Mouse (Mus musculus): ENCODE data around the gene Tubgcp2. TPM values are rescaled to one million over a fixed set of nuclear protein-coding genes. Genes with fewer than 3 reads are reported as not detected.

The Tubgcp2 gene
- polyA plus RNA-seq, 2 experiments: 19.3 to 21.6 TPM

DNA sequence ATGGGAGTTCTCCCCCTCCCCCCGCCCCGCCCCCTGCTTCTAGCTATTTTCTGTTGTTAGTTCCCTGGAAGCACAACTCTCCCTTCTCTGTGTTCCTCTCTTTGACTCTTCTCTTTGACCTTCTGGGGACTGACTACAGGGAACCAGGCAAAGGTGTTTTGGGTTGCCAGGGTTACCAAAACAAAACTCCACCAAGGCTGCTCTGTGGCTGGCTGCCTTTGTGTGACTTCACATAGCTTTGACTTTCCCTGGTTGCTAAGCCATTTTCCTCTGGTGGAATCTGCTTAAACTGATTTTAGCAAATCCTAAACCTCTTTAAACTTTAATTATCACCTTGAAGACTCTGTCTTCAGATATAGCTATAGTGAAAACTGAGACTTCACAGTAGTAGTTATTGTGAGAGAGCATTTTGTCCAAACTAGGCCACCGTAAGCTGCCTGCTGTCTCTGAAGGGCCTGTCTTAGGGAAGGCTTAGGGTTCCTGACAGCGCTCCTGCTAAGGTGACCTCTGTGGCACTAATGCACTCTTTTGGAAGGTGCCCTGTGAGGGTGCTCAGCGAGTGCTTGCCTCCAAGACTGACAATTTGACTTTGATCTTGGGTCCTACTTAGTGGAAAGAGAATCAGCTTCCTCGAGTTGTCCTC lies 84.4 kb downstream of the Tubgcp2 start:
- no peaks in the 10 kb centered on the region for H3K9me3 ChIP-seq (ENCODE audit: control insufficient read depth, low read length)
- H3K4me3 ChIP-seq (ENCODE audit: insufficient read depth in 1 of 2, low read depth in 2 of 2, low read length in 2 of 2): no peak overlapping the region
- no peaks in the 10 kb centered on the region; the same call in 1 of the 2 replicates for H3K27me3 ChIP-seq (ENCODE audit: control insufficient read depth, insufficient read depth, low read length)
- no peak overlapping the region for H3K4me2 ChIP-seq (ENCODE audit: low read depth)
- no peaks in the 10 kb centered on the region for H3K36me3 ChIP-seq (replicated peaks; ENCODE audit: control insufficient read depth, insufficient read depth, low read depth)
- H3K9ac ChIP-seq (replicated peaks): no peak overlapping the region
- TF ChIP-seq EP300 (IDR thresholded peaks at IDR 0.05; ENCODE audit: low read depth): no peak
- TF ChIP-seq CTCF (IDR thresholded peaks at IDR 0.05; ENCODE audit: low read depth): no peak
- 74% methylated on average over 6 of the region's 6 CpGs for WGBS (ENCODE audit: insufficient replicate concordance)
- ATAC-seq (ENCODE audit: insufficient read depth): no peak
- H3K27ac ChIP-seq: no peak overlapping the region
- H3K4me1 ChIP-seq (replicated peaks; ENCODE audit: control insufficient read depth in 2 of 2, insufficient read depth in 2 of 2, low read length in 1 of 2): peaks cover 0 to 9% of the 10 kb centered on the region in 2 experiments; a peak in 3 of 4 replicates
- no peak for DNase-seq (ENCODE audit: low read depth in 3 of 3, low spot score in 3 of 3)

GRCm38 (mm10) chr7:139951079-139951478 lies 85.4 kb downstream of the Tubgcp2 start:
- Histone ChIP-seq H3K9ac (replicated peaks) (peak overlapping the region; percentile 58), H3K4me1 (replicated peaks; ENCODE audit: control insufficient read depth in 2 of 2, insufficient read depth in 2 of 2, low read length in 1 of 2) (peaks cover 0 to 9% of the 10 kb centered on the region in 2 experiments; a peak in 3 of 4 replicates), H3K9me3 (ENCODE audit: control insufficient read depth, low read length) (no peaks in the 10 kb centered on the region), H3K36me3 (replicated peaks; ENCODE audit: control insufficient read depth, insufficient read depth, low read depth) (no peaks in the 10 kb centered on the region), H3K4me2 (ENCODE audit: low read depth) (peak overlapping the region; percentile 89), H3K4me3 (ENCODE audit: insufficient read depth in 1 of 2, low read depth in 2 of 2, low read length in 2 of 2) (peak overlapping the region; percentile 63 to 89), H3K27ac (no peak overlapping the region), H3K27me3 (ENCODE audit: control insufficient read depth, insufficient read depth, low read length) (peaks cover 3% of the 10 kb centered on the region)
- DNase-seq (ENCODE audit: low read depth in 3 of 3, low spot score in 3 of 3): no peak
- no peak for ATAC-seq (ENCODE audit: insufficient read depth)
- 3% methylated on average over 16 of the region's 16 CpGs for WGBS (ENCODE audit: insufficient replicate concordance)
- TF ChIP-seq EP300 (IDR thresholded peaks at IDR 0.05; ENCODE audit: low read depth) (no peak), CTCF (IDR thresholded peaks at IDR 0.05; ENCODE audit: low read depth) (no peak)

DNA sequence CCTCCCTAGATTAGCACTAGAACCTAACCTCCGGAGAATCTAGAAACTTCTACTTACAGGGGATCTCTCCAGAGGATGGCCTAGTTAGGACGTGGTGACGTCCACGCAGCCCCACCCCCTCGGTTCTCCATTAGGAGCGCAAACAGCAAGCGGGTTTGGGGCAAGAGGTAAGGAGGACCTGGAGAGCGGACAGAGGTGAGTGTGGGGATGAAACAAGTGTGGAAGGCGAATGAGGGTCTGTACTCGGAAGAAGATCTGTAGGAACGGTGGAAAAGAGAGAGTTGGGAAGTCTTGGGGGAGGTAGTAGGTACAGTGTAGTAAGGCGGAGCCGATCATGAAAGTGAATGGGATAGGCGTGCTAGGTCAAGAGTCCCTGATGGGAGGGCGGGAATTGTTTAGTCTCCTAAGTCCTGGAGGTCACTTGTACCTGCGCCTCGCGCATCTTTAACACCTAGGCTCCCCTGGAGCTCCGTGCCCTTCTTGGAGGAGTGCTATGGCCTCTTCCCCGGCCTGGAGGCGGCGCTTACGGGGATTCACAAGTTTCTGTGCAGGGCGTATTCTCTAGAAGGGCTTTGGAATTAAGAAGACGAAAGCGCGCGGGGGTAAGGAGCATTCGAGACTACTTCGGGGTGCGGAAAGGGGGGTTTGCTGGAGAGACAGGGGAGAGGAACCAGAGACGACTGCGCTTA lies 86.0 kb downstream of the Tubgcp2 start:
- TF ChIP-seq EP300 (IDR thresholded peaks at IDR 0.05; ENCODE audit: low read depth) (no peak), CTCF (IDR thresholded peaks at IDR 0.05; ENCODE audit: low read depth) (no peak)
- Histone ChIP-seq H3K27ac (no peak overlapping the region), H3K36me3 (replicated peaks; ENCODE audit: control insufficient read depth, insufficient read depth, low read depth) (no peaks in the 10 kb centered on the region), H3K27me3 (ENCODE audit: control insufficient read depth, insufficient read depth, low read length) (peaks cover 10% of the 10 kb centered on the region), H3K4me1 (replicated peaks; ENCODE audit: control insufficient read depth in 2 of 2, insufficient read depth in 2 of 2, low read length in 1 of 2) (peaks cover 0 to 6% of the 10 kb centered on the region in 2 experiments; a peak in 3 of 4 replicates), H3K9me3 (ENCODE audit: control insufficient read depth, low read length) (no peaks in the 10 kb centered on the region), H3K4me3 (ENCODE audit: insufficient read depth in 1 of 2, low read depth in 2 of 2, low read length in 2 of 2) (peak overlapping the region; percentile 63 to 89), H3K4me2 (ENCODE audit: low read depth) (peak overlapping the region; percentile 89), H3K9ac (replicated peaks) (peak overlapping the region; percentile 58)
- ATAC-seq (ENCODE audit: insufficient read depth): peak; percentile 82
- peak in 1 of 3 experiments; percentile 26 for DNase-seq (ENCODE audit: low read depth in 3 of 3, low spot score in 3 of 3)
- WGBS (ENCODE audit: insufficient replicate concordance): under 1% methylated on average over 33 of the region's 33 CpGs

DNA sequence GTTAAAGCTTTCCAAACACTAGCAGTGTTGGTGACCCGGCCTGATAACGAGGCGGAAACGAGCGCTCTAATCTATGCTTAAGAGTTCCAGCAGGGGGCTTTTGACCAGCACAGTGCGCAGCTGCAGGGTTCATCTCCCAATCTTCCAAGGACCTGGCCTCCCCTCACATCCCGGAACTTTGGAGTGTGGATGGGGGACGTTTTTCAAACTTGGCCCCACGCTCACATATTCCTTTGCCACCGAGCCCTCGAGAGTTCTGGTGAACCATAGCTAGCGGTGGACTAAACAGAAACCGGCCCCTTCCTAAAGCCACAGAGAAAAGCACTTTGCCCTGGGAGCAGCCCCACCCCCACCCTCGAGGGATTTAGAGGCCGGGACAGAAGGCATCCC lies 86.6 kb downstream of the Tubgcp2 start:
- peak in 1 of 3 experiments; percentile 30 for DNase-seq (ENCODE audit: low read depth in 3 of 3, low spot score in 3 of 3)
- Histone ChIP-seq H3K27me3 (ENCODE audit: control insufficient read depth, insufficient read depth, low read length) (peaks cover 15% of the 10 kb centered on the region), H3K27ac (no peak overlapping the region), H3K9me3 (ENCODE audit: control insufficient read depth, low read length) (no peaks in the 10 kb centered on the region), H3K4me1 (replicated peaks; ENCODE audit: control insufficient read depth in 2 of 2, insufficient read depth in 2 of 2, low read length in 1 of 2) (peaks cover 0 to 6% of the 10 kb centered on the region in 2 experiments; a peak in 3 of 4 replicates), H3K36me3 (replicated peaks; ENCODE audit: control insufficient read depth, insufficient read depth, low read depth) (no peaks in the 10 kb centered on the region), H3K4me2 (ENCODE audit: low read depth) (peak overlapping the region; percentile 89), H3K4me3 (ENCODE audit: insufficient read depth in 1 of 2, low read depth in 2 of 2, low read length in 2 of 2) (peak overlapping the region; percentile 63 to 89), H3K9ac (replicated peaks) (peak overlapping the region; percentile 58)
- TF ChIP-seq EP300 (IDR thresholded peaks at IDR 0.05; ENCODE audit: low read depth): no peak
- peak; percentile 61 for TF ChIP-seq CTCF (IDR thresholded peaks at IDR 0.05; ENCODE audit: low read depth)
- WGBS (ENCODE audit: insufficient replicate concordance): under 1% methylated on average over 15 of the region's 15 CpGs
- peak; percentile 76 for ATAC-seq (ENCODE audit: insufficient read depth)

GRCm38 (mm10) chr7:139946032-139946431 lies 90.4 kb downstream of the Tubgcp2 start:
- Histone ChIP-seq H3K27me3 (ENCODE audit: control insufficient read depth, insufficient read depth, low read length) (peaks cover 50% of the 10 kb centered on the region), H3K4me3 (ENCODE audit: insufficient read depth in 1 of 2, low read depth in 2 of 2, low read length in 2 of 2) (no peak overlapping the region), H3K4me1 (replicated peaks; ENCODE audit: control insufficient read depth in 2 of 2, insufficient read depth in 2 of 2, low read length in 1 of 2) (peaks cover 0 to 2% of the 10 kb centered on the region in 2 experiments; a peak in 3 of 4 replicates), H3K36me3 (replicated peaks; ENCODE audit: control insufficient read depth, insufficient read depth, low read depth) (no peaks in the 10 kb centered on the region), H3K9me3 (ENCODE audit: control insufficient read depth, low read length) (no peaks in the 10 kb centered on the region), H3K27ac (no peak overlapping the region), H3K4me2 (ENCODE audit: low read depth) (no peak overlapping the region), H3K9ac (replicated peaks) (no peak overlapping the region)
- TF ChIP-seq CTCF (IDR thresholded peaks at IDR 0.05; ENCODE audit: low read depth) (no peak), EP300 (IDR thresholded peaks at IDR 0.05; ENCODE audit: low read depth) (no peak)
- 22% methylated on average over 5 of the region's 5 CpGs for WGBS (ENCODE audit: insufficient replicate concordance)
- DNase-seq (ENCODE audit: low read depth in 3 of 3, low spot score in 3 of 3): no peak
- no peak for ATAC-seq (ENCODE audit: insufficient read depth)

MicroRNA genes within 50 kb of the gene (microRNA counts, 519-probe panel; counts per million panel counts)
- microRNA mmu-miR-202-3p (69.9 counts per million), microRNA mmu-miR-202-5p (69.9 counts per million)

Small RNAs within 50 kb of the gene (microRNA-seq; reads per million reads assigned to microRNA genes)
- gene Mir202 (not detected), gene Mir7062 (not detected), gene mmu-mir-7686 (not detected)

Other genes with a start within 250 kb of the Tubgcp2 start
- not detected in 2 replicates for gene Adgra1, start 202.5 kb downstream of the Tubgcp2 start, polyA plus RNA-seq (2012; rRNA removed)
- gene Adgra1, start 202.5 kb downstream of the Tubgcp2 start, polyA plus RNA-seq (2014; fragmentation: Nextera tagmentation; extraction: Ambion mirVana): not detected in 2 replicates
- gene Kndc1, start 142.0 kb downstream of the Tubgcp2 start, polyA plus RNA-seq (2012; rRNA removed): 0.01 and 0.04 TPM in 2 replicates
- not detected in 2 replicates for gene Kndc1, start 142.0 kb downstream of the Tubgcp2 start, polyA plus RNA-seq (2014; fragmentation: Nextera tagmentation; extraction: Ambion mirVana)
- gene Utf1, start 92.9 kb downstream of the Tubgcp2 start, polyA plus RNA-seq (2012; rRNA removed): not detected in 2 replicates
- gene Utf1, start 92.9 kb downstream of the Tubgcp2 start, polyA plus RNA-seq (2014; fragmentation: Nextera tagmentation; extraction: Ambion mirVana): not detected in 2 replicates
- gene 6430531B16Rik, start 57.9 kb downstream of the Tubgcp2 start, polyA plus RNA-seq (2012; rRNA removed): 0.04 TPM in 1 of 2 replicates, not detected in the other
- gene 6430531B16Rik, start 57.9 kb downstream of the Tubgcp2 start, polyA plus RNA-seq (2014; fragmentation: Nextera tagmentation; extraction: Ambion mirVana): not detected in 2 replicates
- gene Adam8, start 44.1 kb downstream of the Tubgcp2 start, polyA plus RNA-seq (2012; rRNA removed): 0.83 and 0.98 TPM in 2 replicates
- gene Adam8, start 44.1 kb downstream of the Tubgcp2 start, polyA plus RNA-seq (2014; fragmentation: Nextera tagmentation; extraction: Ambion mirVana): 0.34 and 0.46 TPM in 2 replicates
- 19.8 and 25.6 TPM in 2 replicates for gene Zfp511, start 278 bp downstream of the Tubgcp2 start, polyA plus RNA-seq (2012; rRNA removed)
- gene Zfp511, start 278 bp downstream of the Tubgcp2 start, polyA plus RNA-seq (2014; fragmentation: Nextera tagmentation; extraction: Ambion mirVana): 16.9 and 20.0 TPM in 2 replicates
- gene Msx3, start 12.4 kb upstream of the Tubgcp2 start, polyA plus RNA-seq (2012; rRNA removed): not detected in 2 replicates
- gene Msx3, start 12.4 kb upstream of the Tubgcp2 start, polyA plus RNA-seq (2014; fragmentation: Nextera tagmentation; extraction: Ambion mirVana): not detected in 2 replicates
- gene Caly, start 45.9 kb upstream of the Tubgcp2 start, polyA plus RNA-seq (2012; rRNA removed): 0.19 TPM in 1 of 2 replicates, not detected in the other
- gene Caly, start 45.9 kb upstream of the Tubgcp2 start, polyA plus RNA-seq (2014; fragmentation: Nextera tagmentation; extraction: Ambion mirVana): not detected in 2 replicates
- gene Prap1, start 56.7 kb upstream of the Tubgcp2 start, polyA plus RNA-seq (2012; rRNA removed): 0.87 TPM in 1 of 2 replicates, not detected in the other
- gene Prap1, start 56.7 kb upstream of the Tubgcp2 start, polyA plus RNA-seq (2014; fragmentation: Nextera tagmentation; extraction: Ambion mirVana): not detected in 2 replicates
- gene Fuom, start 65.8 kb upstream of the Tubgcp2 start, polyA plus RNA-seq (2012; rRNA removed): 6.3 and 6.7 TPM in 2 replicates
- 7.7 and 9.2 TPM in 2 replicates for gene Fuom, start 65.8 kb upstream of the Tubgcp2 start, polyA plus RNA-seq (2014; fragmentation: Nextera tagmentation; extraction: Ambion mirVana)
- gene Paox, start 79.1 kb upstream of the Tubgcp2 start, polyA plus RNA-seq (2012; rRNA removed): 4.2 and 5.4 TPM in 2 replicates
- gene Paox, start 79.1 kb upstream of the Tubgcp2 start, polyA plus RNA-seq (2014; fragmentation: Nextera tagmentation; extraction: Ambion mirVana): 10.4 and 10.5 TPM in 2 replicates
- 36.5 and 45.7 TPM in 2 replicates for gene Echs1, start 79.8 kb upstream of the Tubgcp2 start, polyA plus RNA-seq (2012; rRNA removed)
- gene Echs1, start 79.8 kb upstream of the Tubgcp2 start, polyA plus RNA-seq (2014; fragmentation: Nextera tagmentation; extraction: Ambion mirVana): 97.2 and 99.0 TPM in 2 replicates
- gene Mtg1, start 100.9 kb upstream of the Tubgcp2 start, polyA plus RNA-seq (2012; rRNA removed): 10.1 and 14.6 TPM in 2 replicates
- gene Mtg1, start 100.9 kb upstream of the Tubgcp2 start, polyA plus RNA-seq (2014; fragmentation: Nextera tagmentation; extraction: Ambion mirVana): 17.3 and 18.5 TPM in 2 replicates
- 0.01 TPM in 1 of 2 replicates, not detected in the other for gene Sprn, start 118.2 kb upstream of the Tubgcp2 start, polyA plus RNA-seq (2012; rRNA removed)
- gene Sprn, start 118.2 kb upstream of the Tubgcp2 start, polyA plus RNA-seq (2014; fragmentation: Nextera tagmentation; extraction: Ambion mirVana): not detected in 2 replicates
- gene Olfr522, start 128.1 kb upstream of the Tubgcp2 start, polyA plus RNA-seq (2012; rRNA removed): not detected in 2 replicates
- not detected in 2 replicates for gene Olfr522, start 128.1 kb upstream of the Tubgcp2 start, polyA plus RNA-seq (2014; fragmentation: Nextera tagmentation; extraction: Ambion mirVana)
- not detected in 2 replicates for gene Olfr523, start 136.5 kb upstream of the Tubgcp2 start, polyA plus RNA-seq (2012; rRNA removed)
- gene Olfr523, start 136.5 kb upstream of the Tubgcp2 start, polyA plus RNA-seq (2014; fragmentation: Nextera tagmentation; extraction: Ambion mirVana): not detected in 2 replicates
- not detected in 2 replicates for gene Olfr524, start 169.3 kb upstream of the Tubgcp2 start, polyA plus RNA-seq (2012; rRNA removed)
- gene Olfr524, start 169.3 kb upstream of the Tubgcp2 start, polyA plus RNA-seq (2014; fragmentation: Nextera tagmentation; extraction: Ambion mirVana): not detected in 2 replicates
- gene Cd163l1, start 181.6 kb upstream of the Tubgcp2 start, polyA plus RNA-seq (2012; rRNA removed): 0.03 and 0.07 TPM in 2 replicates
- gene Cd163l1, start 181.6 kb upstream of the Tubgcp2 start, polyA plus RNA-seq (2014; fragmentation: Nextera tagmentation; extraction: Ambion mirVana): not detected in 2 replicates
- not detected in 2 replicates for gene 5830411N06Rik, start 210.6 kb upstream of the Tubgcp2 start, polyA plus RNA-seq (2012; rRNA removed)
- not detected in 2 replicates for gene 5830411N06Rik, start 210.6 kb upstream of the Tubgcp2 start, polyA plus RNA-seq (2014; fragmentation: Nextera tagmentation; extraction: Ambion mirVana)